Mouse (Mus musculus): ENCODE measurements around the gene Zbtb8b. TPM values are rescaled to one million over a fixed set of nuclear protein-coding genes. Genes with fewer than 3 reads are reported as not detected.

Gene Zbtb8b
- total and polyA plus RNA-seq, 3 experiments, result 0.08 to 0.29 TPM; not detected in 1

DNA sequence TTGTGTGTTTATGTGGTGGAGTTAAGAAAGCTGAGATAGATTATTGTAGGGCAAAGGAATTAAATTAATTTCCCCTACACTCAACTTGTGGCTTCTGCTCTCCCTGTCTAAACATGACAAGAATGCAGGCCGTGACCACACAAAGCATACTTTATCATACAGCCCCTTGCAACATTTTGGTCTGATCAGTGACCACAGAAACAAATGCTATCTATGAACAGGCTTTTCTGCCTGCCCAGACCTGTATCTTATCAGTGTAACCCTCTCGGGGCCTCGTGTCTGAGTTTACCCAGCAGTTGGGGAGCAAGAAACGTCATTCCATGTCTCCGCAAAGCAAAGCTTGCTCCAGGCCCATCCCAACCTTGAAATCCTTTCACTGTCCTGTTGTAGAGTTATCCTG, 24.2 kb downstream of the Zbtb8b start:
- peak; percentile 80 for DNase-seq (ENCODE audit: low read depth, low spot score)
- no peaks in the 10 kb centered on the region for H3K27me3 ChIP-seq (ENCODE audit: control insufficient read depth in 1 of 2, insufficient read depth in 2 of 2, low read length in 2 of 2)
- no peak overlapping the region for H3K27ac ChIP-seq (ENCODE audit: control insufficient read depth, low read depth, low read length)
- peak; percentile 98 for TF ChIP-seq TCF12 (IDR thresholded peaks at IDR 0.05; ENCODE audit: low read depth, low read length)
- TF ChIP-seq KAT2A (conservative IDR thresholded peaks at IDR 0.05; ENCODE audit: low read depth, low read length), result no peak
- TF ChIP-seq RCOR1 (IDR thresholded peaks at IDR 0.05; ENCODE audit: low read depth, low read length), result peak; percentile 73; the same call in 1 of the 2 replicates
- peak; percentile 83 for TF ChIP-seq ETS1 (IDR thresholded peaks at IDR 0.05; ENCODE audit: low read depth, low read length)
- TF ChIP-seq TBP (IDR thresholded peaks at IDR 0.05; ENCODE audit: low read depth, low read length), result no peak
- peak; percentile 96 for TF ChIP-seq TAL1 (IDR thresholded peaks at IDR 0.05; ENCODE audit: low read length)
- TF ChIP-seq USF2 (IDR thresholded peaks at IDR 0.05; ENCODE audit: borderline replicate concordance in 1 of 2, insufficient read depth in 1 of 2, low read depth in 1 of 2, low read length in 2 of 2), result no peak
- TF ChIP-seq MAX (IDR thresholded peaks at IDR 0.05; ENCODE audit: low read length), result peak; percentile 58; the same call in 1 of the 2 replicates
- TF ChIP-seq MEF2A (IDR thresholded peaks at IDR 0.05; ENCODE audit: extremely low read depth, insufficient replicate concordance, low read depth, low read length, poor library complexity, severe bottlenecking), result 0 out of 2 replicates have a peak, but pooled peaks have one; percentile 39
- peak; percentile 49; the same call in 1 of the 2 replicates for TF ChIP-seq MXI1 (IDR thresholded peaks at IDR 0.05; ENCODE audit: low read depth, low read length)
- peak; percentile 96 for TF ChIP-seq GATA1 (IDR thresholded peaks at IDR 0.05; ENCODE audit: low read depth, low read length)
- no peak for TF ChIP-seq USF1 (IDR thresholded peaks at IDR 0.05; ENCODE audit: low read depth, low read length)
- peak; percentile 58; the same call in 1 of the 2 replicates for TF ChIP-seq BHLHE40 (IDR thresholded peaks at IDR 0.05; ENCODE audit: borderline replicate concordance, low read depth, low read length)
- TF ChIP-seq MAFK (IDR thresholded peaks at IDR 0.05; ENCODE audit: borderline replicate concordance, low read depth, low read length), result peak; percentile 39; the same call in 1 of the 2 replicates
- peak; percentile 56; the same call in 1 of the 2 replicates for TF ChIP-seq SIN3A (IDR thresholded peaks at IDR 0.05; ENCODE audit: low read length)
- TF ChIP-seq EP300 (IDR thresholded peaks at IDR 0.05; ENCODE audit: low read depth in 1 of 2, low read length in 2 of 2), result peak; percentile 95
- H3K4me1 ChIP-seq (ENCODE audit: control insufficient read depth in 1 of 2, insufficient read depth in 2 of 2, low read length in 2 of 2), result peaks cover 0 to 17% of the 10 kb centered on the region in 2 experiments; a peak in 3 of 4 replicates
- H3K4me3 ChIP-seq (ENCODE audit: control insufficient read depth in 1 of 2, insufficient read depth in 1 of 2, low read depth in 2 of 2, low read length in 2 of 2), result no peak overlapping the region
- H3K79me2 ChIP-seq (ENCODE audit: control insufficient read depth, insufficient read depth, low read length, poor library complexity), result no peaks in the 10 kb centered on the region
- H3K9ac ChIP-seq (ENCODE audit: control insufficient read depth, low read depth, low read length, poor library complexity, severe bottlenecking), result no peak overlapping the region
- H3K36me3 ChIP-seq (ENCODE audit: control insufficient read depth in 1 of 2, insufficient read depth in 2 of 2, low read length in 2 of 2), result peaks cover 0 to 10% of the 10 kb centered on the region in 2 experiments; a peak in 2 of 4 replicates
- no peaks in the 10 kb centered on the region for H3K9me3 ChIP-seq (replicated peaks; ENCODE audit: insufficient read depth, low read length)

DNA sequence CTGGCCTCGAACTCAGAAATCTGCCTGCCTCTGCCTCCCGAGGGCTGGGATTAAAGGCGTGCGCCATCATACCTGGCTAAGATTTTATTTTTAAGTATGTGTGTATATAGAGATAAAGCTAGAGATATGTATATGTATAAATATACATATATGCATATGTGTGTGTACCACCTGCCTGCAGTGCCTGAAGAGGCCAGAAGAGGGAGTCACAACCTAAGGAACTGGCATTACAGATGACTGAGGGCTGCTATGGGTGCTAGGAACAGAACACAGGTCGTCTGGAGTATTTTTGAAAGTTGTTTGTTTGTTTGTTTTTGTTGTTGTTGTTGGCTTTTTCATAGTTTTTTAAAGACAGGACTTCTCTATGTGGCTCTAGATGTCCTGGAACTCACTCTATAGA, 24.8 kb downstream of the Zbtb8b start:
- H3K27ac ChIP-seq (ENCODE audit: control insufficient read depth, low read depth, low read length), result peak overlapping the region; percentile 6; the same call in 1 of the 2 replicates

More for the DNA sequence above, 24.8 kb downstream of the Zbtb8b start:
- TF ChIP-seq RAD21 (IDR thresholded peaks at IDR 0.05; ENCODE audit: low read depth, low read length), result peak; percentile 58
- peak; percentile 46 to 53 (median 51) for TF ChIP-seq CTCF (IDR thresholded peaks at IDR 0.05 in 2 of 3, conservative IDR thresholded peaks at IDR 0.05 in 1 of 3; ENCODE audit: control insufficient read depth in 1 of 3, insufficient read depth in 1 of 3, low read depth in 2 of 3, low read length in 3 of 3, poor library complexity in 1 of 3, severe bottlenecking in 1 of 3)
- no peak for TF ChIP-seq HCFC1 (IDR thresholded peaks at IDR 0.05; ENCODE audit: low read depth, low read length)
- H3K4me3 ChIP-seq (ENCODE audit: control insufficient read depth in 1 of 2, insufficient read depth in 1 of 2, low read depth in 2 of 2, low read length in 2 of 2), result no peak overlapping the region
- no peak overlapping the region for H3K9ac ChIP-seq (ENCODE audit: control insufficient read depth, low read depth, low read length, poor library complexity, severe bottlenecking)
- peak; percentile 46 for DNase-seq (ENCODE audit: low read depth, low spot score)
- H3K27me3 ChIP-seq (ENCODE audit: control insufficient read depth in 1 of 2, insufficient read depth in 2 of 2, low read length in 2 of 2), result no peaks in the 10 kb centered on the region
- peaks cover 0 to 17% of the 10 kb centered on the region in 2 experiments; a peak in 3 of 4 replicates for H3K4me1 ChIP-seq (ENCODE audit: control insufficient read depth in 1 of 2, insufficient read depth in 2 of 2, low read length in 2 of 2)
- H3K36me3 ChIP-seq (ENCODE audit: control insufficient read depth in 1 of 2, insufficient read depth in 2 of 2, low read length in 2 of 2), result peaks cover 0 to 10% of the 10 kb centered on the region in 2 experiments; a peak in 2 of 4 replicates
- H3K9me3 ChIP-seq (replicated peaks; ENCODE audit: insufficient read depth, low read length), result no peaks in the 10 kb centered on the region
- H3K79me2 ChIP-seq (ENCODE audit: control insufficient read depth, insufficient read depth, low read length, poor library complexity), result no peaks in the 10 kb centered on the region

Data from MEL (cell line).